Mouse (Mus musculus) cerebellum, postnatal 36 days (tissue): ENCODE measurements around the gene P2rx4.

Source experiments
- DNase-seq, 2 experiments: peaks; one replicate each; pipeline ENCODE4 v3.0.0; 2021 to 2022; ENCODE audit warnings: mixed read lengths in 2 of 2

The P2rx4 gene

GRCm38 (mm10) chr5:122763271-122764031, 56.1 kb downstream of the P2rx4 start:
- peak; percentile 51 to 52 for DNase-seq

DNA sequence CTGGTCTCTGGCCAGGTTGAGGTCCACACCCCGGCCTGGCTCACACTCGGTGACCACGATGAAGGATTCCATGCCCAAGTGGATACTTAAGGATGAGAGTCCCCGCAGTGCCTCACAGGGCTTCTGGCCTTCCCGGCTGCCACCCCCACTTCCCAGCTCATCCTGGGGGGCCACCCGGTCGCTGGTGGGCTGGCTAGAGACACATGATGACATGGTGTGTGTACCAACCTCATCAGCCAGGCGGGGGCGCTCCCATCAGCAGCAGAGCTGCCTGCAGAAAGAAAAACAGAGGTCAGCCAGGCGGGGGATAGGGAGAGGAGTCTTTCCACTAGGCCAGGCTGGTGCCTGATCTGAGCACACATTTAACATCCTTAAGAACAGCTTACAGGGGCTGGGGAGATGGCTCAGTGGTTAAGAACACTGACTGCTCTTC, 56.7 kb downstream of the P2rx4 start:
- peak; percentile 70 to 81 for DNase-seq

- no peak for DNase-seq
Observed at GRCm38 (mm10) chr5:122767283-122767682, 59.9 kb downstream of the P2rx4 start.

GRCm38 (mm10) chr5:122769101-122769568, 61.8 kb downstream of the P2rx4 start:
- no peak for DNase-seq

- peak in 1 of 2 experiments; percentile 38 for DNase-seq
Observed at GRCm38 (mm10) chr5:122770304-122770703, 63.0 kb downstream of the P2rx4 start.

GRCm38 (mm10) chr5:122770806-122771261, 63.5 kb downstream of the P2rx4 start:
- DNase-seq, result peak; percentile 91 to 92

- no peak for DNase-seq
Observed at GRCm38 (mm10) chr5:122771428-122771827, 64.1 kb downstream of the P2rx4 start.

GRCm38 (mm10) chr5:122773756-122774155, 66.4 kb downstream of the P2rx4 start:
- no peak for DNase-seq

- DNase-seq, result no peak
Observed at GRCm38 (mm10) chr5:122774743-122775611, 67.6 kb downstream of the P2rx4 start.

DNA sequence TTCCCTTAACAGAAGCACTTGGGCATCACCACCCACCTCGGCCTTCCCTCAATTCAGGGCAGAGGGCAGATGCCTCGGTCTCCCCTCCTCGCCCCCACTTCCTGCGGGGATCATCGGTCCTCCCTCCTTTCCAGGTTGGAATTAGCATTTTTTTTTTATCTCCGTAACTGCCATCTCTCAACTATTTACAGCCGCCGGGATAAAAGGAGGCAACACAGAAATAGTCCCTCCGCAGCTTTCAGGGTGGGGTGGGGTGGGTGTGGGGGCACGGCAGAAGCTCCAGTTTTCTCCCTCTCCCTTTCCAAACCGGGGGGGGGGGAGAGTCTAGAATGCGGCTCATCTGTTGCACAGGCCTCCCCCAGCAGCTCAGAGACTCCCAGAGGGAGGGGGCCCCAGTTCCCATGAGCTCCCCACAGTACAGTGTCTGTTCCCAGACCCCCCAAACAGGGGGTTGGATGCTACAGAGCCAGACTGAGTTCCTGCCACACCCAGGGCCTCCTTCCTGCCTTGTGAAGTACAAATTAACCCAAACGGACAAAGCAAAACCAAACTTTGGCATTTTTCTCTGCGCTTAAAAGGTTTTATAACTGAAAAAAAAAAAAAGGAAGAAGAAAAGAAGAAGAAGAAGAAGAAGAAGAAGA, 68.4 kb downstream of the P2rx4 start:
- no peak for DNase-seq

DNA sequence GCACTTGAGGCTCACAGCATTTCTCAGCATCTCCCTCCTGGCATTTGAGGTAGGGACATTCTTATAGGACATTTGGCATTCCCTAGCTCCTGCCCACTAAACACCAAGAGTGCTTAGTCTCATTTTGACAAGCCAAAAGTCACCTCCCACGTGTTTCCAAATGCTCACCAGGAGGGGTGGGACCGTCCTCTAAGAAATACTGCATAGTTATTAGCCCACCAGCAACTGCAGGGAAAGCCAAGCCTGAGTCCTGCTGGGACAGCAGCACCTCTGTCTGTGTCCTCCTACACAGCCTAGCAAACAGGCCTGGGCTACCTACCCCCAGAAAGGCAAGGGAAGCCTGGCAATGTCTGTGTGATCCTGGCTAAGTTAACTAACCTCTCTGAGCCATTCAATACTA, 70.0 kb downstream of the P2rx4 start:
- no peak for DNase-seq

GRCm38 (mm10) chr5:122778231-122779226, 71.2 kb downstream of the P2rx4 start:
- DNase-seq, result peak; percentile 51 to 52
